Mouse (Mus musculus) G1E (cell line): Measurements from ENCODE around the gene Lef1. TPM values are rescaled to one million over a fixed set of nuclear protein-coding genes. Genes with fewer than 3 reads are reported as not detected.

Source experiments
- ATAC-seq: 2 replicates; pipeline ENCODE4 v1.8.0; 2016; ENCODE audit warnings: mild to moderate bottlenecking; ENCODE audit not compliant: insufficient number of reproducible peaks, poor library complexity, low FRiP score, severe bottlenecking; ENCODE audit errors: extremely low read depth
- DNase-seq: peaks from one replicate; pipeline ENCODE4 v3.0.0; 2012; ENCODE audit warnings: low spot score
- H3K27me3 ChIP-seq: 2 replicates; pipeline ENCODE4 v1.6.1; 2012; ENCODE audit warnings: mild to moderate bottlenecking, low read length, inconsistent platforms; ENCODE audit not compliant: insufficient read depth
- H3K36me3 ChIP-seq: replicated peaks from 2 replicates; pipeline ENCODE3; 2012; ENCODE audit warnings: mild to moderate bottlenecking, inconsistent platforms
- H3K4me1 ChIP-seq: 2 replicates; pipeline ENCODE4 v1.6.1; 2012; ENCODE audit warnings: low read depth, low read length, inconsistent platforms, mixed read lengths; ENCODE audit not compliant: insufficient read depth
- H3K4me3 ChIP-seq: 2 replicates; pipeline ENCODE4 v1.5.1; 2012; ENCODE audit warnings: low read depth, mild to moderate bottlenecking, inconsistent platforms, low read length, moderate library complexity, mixed read lengths
- H3K9me3 ChIP-seq: replicated peaks from 2 replicates; pipeline ENCODE4 v1.6.1; 2012; ENCODE audit warnings: inconsistent platforms
- CTCF ChIP-seq: IDR thresholded peaks from 2 replicates; pipeline ENCODE4 v1.5.1; 2012; ENCODE audit warnings: low read depth, low read length, inconsistent platforms, mixed read lengths
- GATA1 ChIP-seq: IDR thresholded peaks from 2 replicates; pipeline ENCODE4 v1.6.1; 2012; ENCODE audit warnings: borderline replicate concordance, low read length, inconsistent platforms, mixed read lengths
- GATA2 ChIP-seq: IDR thresholded peaks from 2 replicates; pipeline ENCODE4 v1.6.1; 2012; ENCODE audit warnings: low read depth, low read length, inconsistent platforms, borderline replicate concordance
- POLR2AphosphoS5 ChIP-seq: IDR thresholded peaks from 2 replicates; pipeline ENCODE4 v1.6.1; 2012; ENCODE audit warnings: low read depth, low read length, inconsistent platforms; ENCODE audit not compliant: insufficient replicate concordance
- TAL1 ChIP-seq: conservative IDR thresholded peaks from 2 replicates; pipeline ENCODE4 v1.6.1; 2012; ENCODE audit warnings: low read depth, low read length, inconsistent platforms, mixed read lengths
- polyA plus RNA-seq: library from polyadenylated mRNA; stranded (reverse); fragments of >175 nt; gene quantifications from 2 replicates; pipeline ENCODE4 v1.2.3, GENCODE M21; 2012
- total RNA-seq, 2 experiments: library from RNA; stranded (forward) in 1 of 2; stranded (reverse) in 1 of 2; fragments of 200-1000 nt in 1 of 2; fragments of >200 nt in 1 of 2; fragmentation: Nextera tagmentation in 1 of 2; gene quantifications; 2 replicates each; pipeline ENCODE4 v1.2.3; 2014 to 2017

Gene Lef1
- total and polyA plus RNA-seq, 3 experiments: 0.11 TPM; not detected in 2

GRCm38 (mm10) chr3:131255399-131255981, 145.2 kb downstream of the Lef1 start:
- Histone ChIP-seq H3K9me3 (no peaks in the 10 kb centered on the region), H3K27me3 (no peaks in the 10 kb centered on the region), H3K4me1 (peaks cover 13% of the 10 kb centered on the region; the same call in 1 of the 2 replicates), H3K36me3 (peaks cover 84% of the 10 kb centered on the region), H3K4me3 (no peak overlapping the region)
- DNase-seq (no peak), ATAC-seq (0 out of 2 replicates have a peak, but pooled peaks have one; percentile 12)
- TF ChIP-seq GATA2: no peak
- 0 out of 2 replicates have a peak, but pooled peaks have one; percentile 14 for TF ChIP-seq TAL1

GRCm38 (mm10) chr3:131258921-131259320, 148.7 kb downstream of the Lef1 start:
- Histone ChIP-seq H3K4me3 (no peak overlapping the region), H3K4me1 (peaks cover 8% of the 10 kb centered on the region; the same call in 1 of the 2 replicates), H3K27me3 (no peaks in the 10 kb centered on the region), H3K36me3 (peaks cover 83% of the 10 kb centered on the region), H3K9me3 (no peaks in the 10 kb centered on the region)
- no peak for ATAC-seq
- TF ChIP-seq CTCF (no peak), POLR2AphosphoS5 (no peak), TAL1 (no peak), GATA1 (no peak), GATA2 (no peak)
- DNase-seq: no peak

DNA sequence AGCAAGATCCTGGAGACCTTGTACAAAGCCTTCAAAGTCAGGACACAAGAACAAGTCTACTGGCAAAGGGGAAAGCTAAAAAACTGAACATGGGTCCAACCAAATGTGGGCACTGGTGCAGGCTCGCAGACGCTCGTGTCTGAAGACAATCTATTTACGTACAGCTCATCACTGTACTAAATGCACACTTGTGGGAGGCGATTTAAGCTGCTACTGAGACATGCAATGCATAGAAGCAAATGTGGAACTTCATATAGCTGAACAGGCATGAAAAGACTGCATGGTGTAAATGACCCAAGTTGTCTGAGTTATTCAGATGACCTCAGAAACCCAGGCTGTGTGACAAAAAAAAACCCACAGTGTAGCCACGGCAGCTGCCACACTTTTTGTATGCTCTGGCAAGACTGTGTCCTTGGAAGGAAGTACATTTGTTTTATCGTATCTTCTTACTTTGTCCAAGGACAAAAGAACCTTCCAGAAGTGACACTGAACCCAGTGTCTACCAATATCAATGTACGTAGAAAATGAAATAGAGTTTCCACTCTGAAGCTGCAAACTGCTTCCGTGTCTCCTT, 149.2 kb downstream of the Lef1 start:
- Histone ChIP-seq H3K27me3 (no peaks in the 10 kb centered on the region), H3K4me3 (no peak overlapping the region), H3K9me3 (no peaks in the 10 kb centered on the region), H3K36me3 (peaks cover 83% of the 10 kb centered on the region), H3K4me1 (peaks cover 8% of the 10 kb centered on the region; the same call in 1 of the 2 replicates)
- ATAC-seq: no peak
- TF ChIP-seq CTCF (no peak), GATA1 (no peak)
- DNase-seq: no peak

GRCm38 (mm10) chr3:131260418-131260817, 150.1 kb downstream of the Lef1 start:
- ATAC-seq: no peak
- H3K9me3 ChIP-seq: no peaks in the 10 kb centered on the region
- H3K4me3 ChIP-seq: no peak overlapping the region
- DNase-seq: no peak
- no peaks in the 10 kb centered on the region for H3K27me3 ChIP-seq
- H3K4me1 ChIP-seq: peaks cover 7% of the 10 kb centered on the region; the same call in 1 of the 2 replicates
- TF ChIP-seq GATA2: no peak
- TF ChIP-seq CTCF: no peak
- TF ChIP-seq GATA1: no peak
- TF ChIP-seq TAL1: no peak
- no peak for TF ChIP-seq POLR2AphosphoS5
- peaks cover 83% of the 10 kb centered on the region for H3K36me3 ChIP-seq

DNA sequence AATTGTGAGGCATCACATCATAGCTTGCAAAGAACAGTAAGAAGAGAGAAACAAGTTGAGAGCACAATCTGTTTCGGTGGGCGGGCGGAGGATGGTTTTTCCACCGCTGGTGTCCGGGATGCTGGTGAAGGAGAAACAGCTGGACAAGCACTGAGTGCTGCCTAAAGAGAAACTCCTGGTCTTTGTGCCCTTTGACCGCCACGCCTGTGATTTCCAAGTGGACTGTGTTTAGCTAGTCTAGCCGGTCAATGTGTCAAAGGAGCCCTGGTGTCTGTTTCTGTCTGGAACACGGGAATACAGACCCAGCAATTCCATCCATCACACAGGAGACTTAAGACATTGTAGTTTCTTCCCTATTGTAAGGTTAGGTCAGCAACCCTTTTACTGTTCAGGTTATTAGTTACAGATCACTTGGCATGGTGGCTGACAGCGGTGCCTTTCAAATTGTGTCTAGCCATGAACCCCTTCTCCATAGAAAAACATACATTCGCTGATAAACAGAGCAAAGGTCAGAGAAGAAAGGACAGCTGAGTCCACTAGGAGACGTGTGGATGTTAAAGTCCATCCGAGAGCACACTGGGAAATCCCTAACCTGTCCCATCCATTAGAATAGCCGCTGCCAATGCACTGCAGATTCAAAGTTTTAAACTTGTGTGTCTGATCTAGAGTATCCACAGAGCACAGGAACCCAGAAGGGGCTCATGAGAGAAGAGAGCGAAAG, 153.7 kb downstream of the Lef1 start:
- no peak for TF ChIP-seq TAL1
- no peak for TF ChIP-seq POLR2AphosphoS5
- TF ChIP-seq CTCF: no peak
- TF ChIP-seq GATA1: no peak
- TF ChIP-seq GATA2: no peak
- peaks cover 84% of the 10 kb centered on the region for H3K36me3 ChIP-seq
- H3K9me3 ChIP-seq: no peaks in the 10 kb centered on the region
- H3K4me1 ChIP-seq: peaks cover 7% of the 10 kb centered on the region
- H3K4me3 ChIP-seq: no peak overlapping the region
- no peak for ATAC-seq
- no peaks in the 10 kb centered on the region for H3K27me3 ChIP-seq
- no peak for DNase-seq

- peaks cover 80% of the 10 kb centered on the region for H3K36me3 ChIP-seq
- no peaks in the 10 kb centered on the region for H3K9me3 ChIP-seq
- TF ChIP-seq GATA2 (no peak), POLR2AphosphoS5 (no peak), CTCF (no peak), GATA1 (no peak)
- DNase-seq (no peak), ATAC-seq (no peak)
- no peak overlapping the region for H3K4me3 ChIP-seq
- peaks cover 21% of the 10 kb centered on the region for H3K4me1 ChIP-seq
- no peaks in the 10 kb centered on the region for H3K27me3 ChIP-seq
These were observed 155.2 kb downstream of the Lef1 start for GRCm38 (mm10) chr3:131265516-131265915.
